Mouse (Mus musculus) urinary bladder, adult 2 months (tissue): Measurements from ENCODE around the gene Ccser1. TPM values are rescaled to one million over a fixed set of nuclear protein-coding genes. Genes with fewer than 3 reads are reported as not detected.
A peak's percentile ranks its signal among the peaks of the same experiment; 100 is the strongest.

ENCODE experiments used
- DNase-seq: peaks from one replicate; pipeline ENCODE4 v3.0.0; 2022; ENCODE audit warnings: low spot score
- polyA plus RNA-seq: library from polyadenylated mRNA; depleted of rRNA; stranded (reverse); fragments of >200 nt; gene quantifications from 2 replicates; pipeline ENCODE4 v1.2.3, GENCODE M21; 2012; rRNA removed

The Ccser1 gene
- polyA plus RNA-seq: 8.1 and 9.5 TPM in 2 replicates

GRCm38 (mm10) chr6:61179949-61180755 lies at the start of gene Ccser1:
Gene Ccser1, plus strand, starts transcription at chr6:61180324.
- DNase-seq: peak; percentile 70

- DNase-seq: no peak
Observed at GRCm38 (mm10) chr6:61136436-61136835, 43.7 kb upstream of the Ccser1 start.

- no peak for DNase-seq
Observed at GRCm38 (mm10) chr6:61143031-61143430, 37.1 kb upstream of the Ccser1 start.

- DNase-seq: no peak
Observed at GRCm38 (mm10) chr6:61152924-61153323, 27.2 kb upstream of the Ccser1 start.

- DNase-seq: no peak
Observed at GRCm38 (mm10) chr6:61154654-61155053, 25.5 kb upstream of the Ccser1 start.

GRCm38 (mm10) chr6:61155059-61155629 lies 25.0 kb upstream of the Ccser1 start:
- DNase-seq: no peak

- no peak for DNase-seq
Observed at GRCm38 (mm10) chr6:61155718-61156117, 24.4 kb upstream of the Ccser1 start.

- DNase-seq: no peak
Observed at GRCm38 (mm10) chr6:61162117-61162516, 18.0 kb upstream of the Ccser1 start.

GRCm38 (mm10) chr6:61166891-61167290 lies 13.2 kb upstream of the Ccser1 start:
- no peak for DNase-seq

GRCm38 (mm10) chr6:61176126-61176525 lies 4.0 kb upstream of the Ccser1 start:
- no peak for DNase-seq

- DNase-seq: no peak
Observed at GRCm38 (mm10) chr6:61177476-61177875, 2.6 kb upstream of the Ccser1 start.

GRCm38 (mm10) chr6:61179641-61179948 lies 529 bp upstream of the Ccser1 start:
- DNase-seq: no peak

- no peak for DNase-seq
Observed at GRCm38 (mm10) chr6:61180756-61181191, 650 bp downstream of the Ccser1 start.

GRCm38 (mm10) chr6:61189029-61189428 lies 8.9 kb downstream of the Ccser1 start:
- DNase-seq: no peak

- no peak for DNase-seq
Observed at GRCm38 (mm10) chr6:61191597-61192386, 11.7 kb downstream of the Ccser1 start.

GRCm38 (mm10) chr6:61203344-61203743 lies 23.2 kb downstream of the Ccser1 start:
- no peak for DNase-seq

GRCm38 (mm10) chr6:61206042-61206441 lies 25.9 kb downstream of the Ccser1 start:
- DNase-seq: no peak

GRCm38 (mm10) chr6:61206619-61207018 lies 26.5 kb downstream of the Ccser1 start:
- DNase-seq: no peak

- DNase-seq: no peak
Observed at GRCm38 (mm10) chr6:61210061-61210737, 30.1 kb downstream of the Ccser1 start.

GRCm38 (mm10) chr6:61215705-61216104 lies 35.6 kb downstream of the Ccser1 start:
- no peak for DNase-seq

GRCm38 (mm10) chr6:61216514-61216913 lies 36.4 kb downstream of the Ccser1 start:
- DNase-seq: no peak

GRCm38 (mm10) chr6:61217717-61218116 lies 37.6 kb downstream of the Ccser1 start:
- no peak for DNase-seq
